Mouse (Mus musculus): ENCODE results near the gene Olfr643.

- TF ChIP-seq CTCF (IDR thresholded peaks at IDR 0.05; ENCODE audit: extremely low read depth, insufficient read depth, low read length) (no peak), POLR2A (IDR thresholded peaks at IDR 0.05; ENCODE audit: extremely low read depth, insufficient read depth, low read length) (no peak)
Measured at GRCm38 (mm10) chr7:104167105-104167504, 29.9 kb upstream of the Olfr643 start.
